Mouse (Mus musculus): ENCODE data around the gene Arhgef12.
A peak's percentile ranks its signal among the peaks of the same experiment; 100 is the strongest.
"Not testable (repeated sequence)": the region's sequence is repeated elsewhere in the genome, so short reads cannot be mapped to it uniquely, and the experiment has no call there.

The Arhgef12 gene

GRCm38 (mm10) chr9:43003017-43003416, 104.0 kb downstream of the Arhgef12 start:
- DNase-seq (ENCODE audit: low read depth, low spot score) = no peak

- no peak for DNase-seq (ENCODE audit: low read depth, low spot score)
Measured at GRCm38 (mm10) chr9:43000595-43001250, 106.3 kb downstream of the Arhgef12 start.

- DNase-seq (ENCODE audit: low read depth, low spot score) = peak; percentile 53
Measured at GRCm38 (mm10) chr9:43000070-43000469, 107.0 kb downstream of the Arhgef12 start.

GRCm38 (mm10) chr9:42997526-42997925, 109.5 kb downstream of the Arhgef12 start:
- DNase-seq (ENCODE audit: low read depth, low spot score) = no peak

GRCm38 (mm10) chr9:42995298-42995697, 111.7 kb downstream of the Arhgef12 start:
- no peak for DNase-seq (ENCODE audit: low read depth, low spot score)

GRCm38 (mm10) chr9:42994708-42995107, 112.3 kb downstream of the Arhgef12 start:
- no peak for DNase-seq (ENCODE audit: low read depth, low spot score)

GRCm38 (mm10) chr9:42993659-42994058, 113.4 kb downstream of the Arhgef12 start:
- DNase-seq (ENCODE audit: low read depth, low spot score) = no peak

GRCm38 (mm10) chr9:42987988-42988387, 119.1 kb downstream of the Arhgef12 start:
- DNase-seq (ENCODE audit: low read depth, low spot score) = no peak

- no peak for DNase-seq (ENCODE audit: low read depth, low spot score)
Measured at GRCm38 (mm10) chr9:42968894-42969521, 138.0 kb downstream of the Arhgef12 start.

GRCm38 (mm10) chr9:42967731-42968130, 139.3 kb downstream of the Arhgef12 start:
- DNase-seq (ENCODE audit: low read depth, low spot score) = no peak

GRCm38 (mm10) chr9:42964809-42965208, 142.2 kb downstream of the Arhgef12 start:
- not testable (repeated sequence) for DNase-seq (ENCODE audit: low read depth, low spot score)

- no peak for DNase-seq (ENCODE audit: low read depth, low spot score)
Measured at GRCm38 (mm10) chr9:42964366-42964765, 142.7 kb downstream of the Arhgef12 start.

GRCm38 (mm10) chr9:42962506-42962905, 144.5 kb downstream of the Arhgef12 start:
- no peak for DNase-seq (ENCODE audit: low read depth, low spot score)

- DNase-seq (ENCODE audit: low read depth, low spot score) = no peak
Measured at GRCm38 (mm10) chr9:42958401-42958800, 148.6 kb downstream of the Arhgef12 start.

GRCm38 (mm10) chr9:42948381-42948780, 158.7 kb downstream of the Arhgef12 start:
- peak; percentile 17 for DNase-seq (ENCODE audit: low read depth, low spot score)

GRCm38 (mm10) chr9:42945174-42945573, 161.9 kb downstream of the Arhgef12 start:
- peak; percentile 37 for DNase-seq (ENCODE audit: low read depth, low spot score)

GRCm38 (mm10) chr9:42944536-42945006, 162.5 kb downstream of the Arhgef12 start:
- DNase-seq (ENCODE audit: low read depth, low spot score) = peak; percentile 85

GRCm38 (mm10) chr9:42943781-42944535, 163.1 kb downstream of the Arhgef12 start, which contains the start of gene Grik4:
TSS of gene Grik4 (minus strand) at chr9:42944493.
- DNase-seq (ENCODE audit: low read depth, low spot score) = peak; percentile 40

- DNase-seq (ENCODE audit: low read depth, low spot score) = peak; percentile 47
Measured at GRCm38 (mm10) chr9:42943057-42943529, 163.9 kb downstream of the Arhgef12 start.

- DNase-seq (ENCODE audit: low read depth, low spot score) = peak; percentile 66
Measured at GRCm38 (mm10) chr9:42942148-42942547, 164.9 kb downstream of the Arhgef12 start.

GRCm38 (mm10) chr9:42932146-42932545, 174.9 kb downstream of the Arhgef12 start:
- DNase-seq (ENCODE audit: low read depth, low spot score) = no peak

- no peak for DNase-seq (ENCODE audit: low read depth, low spot score)
Measured at GRCm38 (mm10) chr9:42927498-42927897, 179.5 kb downstream of the Arhgef12 start.
